Mouse (Mus musculus) ES-Bruce4 (cell line): ENCODE results near the gene Clec14a.

Experiments used
- CTCF ChIP-seq: IDR thresholded peaks from one replicate; pipeline ENCODE4 v1.8.1; 2011; ENCODE audit warnings: low read depth, low read length
- EP300 ChIP-seq: IDR thresholded peaks from 2 replicates; pipeline ENCODE4 v1.6.1; 2011; ENCODE audit warnings: low read depth, low read length; ENCODE audit not compliant: insufficient read depth
- POLR2A ChIP-seq: IDR thresholded peaks from one replicate; pipeline ENCODE4 v1.8.1; 2011; ENCODE audit warnings: low read length; ENCODE audit not compliant: insufficient read depth

DNA sequence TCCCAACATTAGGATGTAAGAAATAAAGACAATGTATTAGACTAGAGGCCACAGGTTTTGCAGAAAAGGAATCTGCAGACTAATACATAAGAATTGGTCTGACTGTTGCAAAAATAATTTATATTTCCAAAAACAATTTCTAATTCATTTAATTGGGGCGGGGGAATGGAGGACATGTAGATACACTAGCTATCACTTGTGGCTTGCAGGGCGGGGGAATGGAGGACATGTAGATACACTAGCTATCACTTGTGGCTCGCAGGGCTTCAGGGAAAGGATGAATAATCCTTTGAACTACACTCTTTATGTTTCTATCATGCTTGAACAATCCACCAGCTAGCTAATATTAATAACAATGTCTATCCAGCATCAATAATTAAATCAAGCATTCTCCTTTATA lies 50.0 kb downstream of the Clec14a start:
- TF ChIP-seq CTCF (no peak), POLR2A (no peak), EP300 (no peak)
